In the genomic region with DNA sequence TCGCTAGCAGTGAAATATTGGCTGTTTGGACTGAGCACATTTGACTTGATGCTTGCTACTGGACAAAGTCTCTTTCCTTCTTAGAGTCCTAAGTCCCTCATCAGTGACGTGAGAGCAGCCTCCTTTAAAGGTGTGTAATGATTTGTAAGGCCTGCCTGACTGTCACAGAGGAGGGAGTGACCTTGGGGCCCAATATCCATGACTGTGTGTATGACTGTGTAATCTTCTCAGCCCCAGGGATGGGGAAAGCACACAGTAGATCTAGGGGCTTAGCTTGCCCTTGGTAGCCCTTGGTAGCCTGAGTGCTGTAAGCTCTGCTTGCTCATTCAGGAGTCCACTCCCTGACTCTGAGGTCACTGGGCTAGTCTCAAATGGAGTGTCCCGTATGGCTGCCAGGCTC, we compare ENCODE assay signal across 25 mouse cellular contexts.
DNase-seq lines count a peak whose midpoint lies in the region; ATAC-seq and TF ChIP-seq lines count a peak whose summit lies in the region.
"Had no signal": no experiment of that assay in that cellular context is flagged by ENCODE, and none has a peak within 500 bp of the region (broad histone marks: within the 10 kb centered on the region; RNA-seq: fewer than 3 reads in every experiment).

No protein-coding gene starts in this region.

- no peak for TF ChIP-seq CTCF in intestine, postnatal 0 days (IDR thresholded peaks at IDR 0.05; ENCODE audit: low read depth)

- 0 out of 2 replicates have a peak overlapping the region, but pooled peaks have one; percentile 17 for H3K27ac ChIP-seq in forebrain, embryonic 15.5 days (replicated peaks)
- H3K27ac ChIP-seq in forebrain, embryonic 11.5 days (ENCODE audit: low read depth, low read length), result no peak overlapping the region
- peak overlapping the region; percentile 81 for H3K27ac ChIP-seq in heart, embryonic 13.5 days (replicated peaks)
- H3K27ac ChIP-seq in intestine, postnatal 0 days (ENCODE audit: low read depth, low read length), result no peak overlapping the region
- H3K27ac ChIP-seq: forebrain, embryonic 12.5 days; hindbrain, embryonic 12.5 days; hindbrain, postnatal 0 days; liver, embryonic 12.5 days; midbrain, embryonic 12.5 days; neural tube, embryonic 13.5 days had no signal

- H3K4me3 ChIP-seq in forebrain, embryonic 15.5 days, result no peak overlapping the region
- no peak overlapping the region for H3K4me3 ChIP-seq in forebrain, embryonic 11.5 days (ENCODE audit: low read depth, low read length)
- peak overlapping the region; percentile 30; the same call in 1 of the 2 replicates for H3K4me3 ChIP-seq in heart, embryonic 13.5 days
- H3K4me3 ChIP-seq in intestine, postnatal 0 days (ENCODE audit: low read depth, low read length), result no peak overlapping the region
- H3K4me3 ChIP-seq: erythroblast, embryonic 14.5 days; forebrain, embryonic 12.5 days; hindbrain, embryonic 12.5 days; liver, embryonic 12.5 days; megakaryocyte, embryonic 14.5 days; midbrain, embryonic 12.5 days; neural tube, embryonic 13.5 days had no signal

- H3K4me1 ChIP-seq in forebrain, embryonic 15.5 days, result peaks cover 28% of the 10 kb centered on the region
- H3K4me1 ChIP-seq in forebrain, embryonic 11.5 days (replicated peaks; ENCODE audit: control insufficient read depth, insufficient read depth, low read length), result 0 out of 2 replicates have a peak, but pooled peaks cover 3% of the 10 kb centered on the region
- H3K4me1 ChIP-seq in heart, embryonic 13.5 days, result peaks cover 57% of the 10 kb centered on the region
- H3K4me1 ChIP-seq in intestine, postnatal 0 days (replicated peaks; ENCODE audit: control insufficient read depth, insufficient read depth, low read length), result no peaks in the 10 kb centered on the region
- H3K4me1 ChIP-seq: liver, embryonic 12.5 days; megakaryocyte, embryonic 14.5 days had no signal

- WGBS in forebrain, embryonic 15.5 days, result 86% methylated on average over 3 of the region's 3 CpGs
- WGBS in forebrain, embryonic 11.5 days, result 81% methylated on average over 3 of the region's 3 CpGs
- WGBS in heart, embryonic 13.5 days, result 63% methylated on average over 3 of the region's 3 CpGs
- WGBS in intestine, postnatal 0 days, result 60% methylated on average over 3 of the region's 3 CpGs

- no peaks in the 10 kb centered on the region for H3K27me3 ChIP-seq in forebrain, embryonic 15.5 days
- H3K27me3 ChIP-seq in forebrain, embryonic 11.5 days (ENCODE audit: control insufficient read depth, insufficient read depth, low read length), result no peaks in the 10 kb centered on the region
- H3K27me3 ChIP-seq in heart, embryonic 13.5 days (replicated peaks), result no peaks in the 10 kb centered on the region
- H3K27me3 ChIP-seq in intestine, postnatal 0 days (replicated peaks; ENCODE audit: control insufficient read depth, insufficient read depth, low read length), result no peaks in the 10 kb centered on the region
- H3K27me3 ChIP-seq: CH12.LX; forebrain, embryonic 12.5 days; hindbrain, embryonic 12.5 days; megakaryocyte, embryonic 14.5 days; neural tube, embryonic 13.5 days had no signal

- DNase-seq in forebrain, embryonic 11.5 days (ENCODE audit: low spot score), result no peak
- no peak for DNase-seq in heart, postnatal 4 days
- DNase-seq in kidney, adult 11 months, result peak; percentile 10
- no peak for DNase-seq in kidney, adult 8-10 months
- no peak for DNase-seq in right cerebral cortex, postnatal 36 days (ENCODE audit: low spot score in 2 of 2)
- DNase-seq: adrenal gland, adult 8-10 months; cerebellum, adult 2 months; cerebellum, postnatal 14 days; gastrocnemius, postnatal 10 days; kidney, adult 18-20 months; left cerebral cortex, postnatal 4 days; liver, postnatal 0 days; lung, postnatal 4 days had no signal

- no peak for ATAC-seq in forebrain, embryonic 15.5 days (replicated peaks)
- no peak for ATAC-seq in forebrain, embryonic 11.5 days (replicated peaks; ENCODE audit: low FRiP score)
- ATAC-seq in heart, embryonic 13.5 days (ENCODE audit: extremely low read depth, insufficient number of reproducible peaks, low FRiP score, low TSS enrichment), result no peak
- ATAC-seq in intestine, postnatal 0 days, result peak; percentile 47; the same call in 1 of the 2 replicates
- ATAC-seq: liver, embryonic 12.5 days; liver, postnatal 0 days had no signal

- no peaks in the 10 kb centered on the region for H3K9me3 ChIP-seq in forebrain, embryonic 15.5 days
- H3K9me3 ChIP-seq in forebrain, embryonic 11.5 days (ENCODE audit: control insufficient read depth, low read length), result no peaks in the 10 kb centered on the region
- H3K9me3 ChIP-seq in heart, embryonic 13.5 days, result no peaks in the 10 kb centered on the region
- H3K9me3 ChIP-seq in intestine, postnatal 0 days (ENCODE audit: control insufficient read depth), result no peaks in the 10 kb centered on the region
- H3K9me3 ChIP-seq: forebrain, embryonic 12.5 days; hindbrain, embryonic 12.5 days; liver, embryonic 12.5 days; megakaryocyte, embryonic 14.5 days; midbrain, embryonic 12.5 days; neural tube, embryonic 13.5 days had no signal

- no peak overlapping the region for H3K4me2 ChIP-seq in forebrain, embryonic 15.5 days (replicated peaks)
- H3K4me2 ChIP-seq in forebrain, embryonic 11.5 days (ENCODE audit: low read depth, low read length, severe bottlenecking), result no peak overlapping the region
- peak overlapping the region; percentile 61 for H3K4me2 ChIP-seq in heart, embryonic 13.5 days
- no peak overlapping the region for H3K4me2 ChIP-seq in intestine, postnatal 0 days (replicated peaks; ENCODE audit: low read depth)
- H3K4me2 ChIP-seq: forebrain, embryonic 12.5 days; hindbrain, embryonic 12.5 days; liver, embryonic 12.5 days; midbrain, embryonic 12.5 days; neural tube, embryonic 13.5 days had no signal

- H3K36me3 ChIP-seq in forebrain, embryonic 15.5 days, result no peaks in the 10 kb centered on the region
- no peaks in the 10 kb centered on the region for H3K36me3 ChIP-seq in forebrain, embryonic 11.5 days (ENCODE audit: control insufficient read depth, insufficient read depth, low read length)
- H3K36me3 ChIP-seq in heart, embryonic 13.5 days, result no peaks in the 10 kb centered on the region
- H3K36me3 ChIP-seq in intestine, postnatal 0 days (ENCODE audit: control insufficient read depth, insufficient read depth), result no peaks in the 10 kb centered on the region
- H3K36me3 ChIP-seq: forebrain, embryonic 12.5 days; hindbrain, embryonic 12.5 days; liver, embryonic 12.5 days; midbrain, embryonic 12.5 days; neural tube, embryonic 13.5 days had no signal

- H3K9ac ChIP-seq in forebrain, embryonic 15.5 days (replicated peaks), result no peak overlapping the region
- H3K9ac ChIP-seq in forebrain, embryonic 11.5 days (ENCODE audit: low read length), result no peak overlapping the region
- peak overlapping the region; percentile 59; the same call in 1 of the 2 replicates for H3K9ac ChIP-seq in heart, embryonic 13.5 days
- H3K9ac ChIP-seq in intestine, postnatal 0 days (ENCODE audit: low read depth, low read length), result no peak overlapping the region
- H3K9ac ChIP-seq: forebrain, embryonic 12.5 days; hindbrain, embryonic 12.5 days; liver, embryonic 12.5 days; liver, postnatal 0 days; midbrain, embryonic 12.5 days; neural tube, embryonic 13.5 days had no signal

Comparison
In these comparisons a context has a peak if more than half of its experiments do, and no peak if none do; other contexts are left out.
1. H3K27ac ChIP-seq: peak in forebrain, embryonic 15.5 days (single experiment) and heart, embryonic 13.5 days (single experiment); none in forebrain, embryonic 11.5 days (single experiment) and intestine, postnatal 0 days (single experiment).